Mouse (Mus musculus) right cerebral cortex, postnatal 14 days (tissue): ENCODE results near the gene Sirpa.

Experiments
- DNase-seq: peaks from one replicate; pipeline ENCODE4 v3.0.0; 2022

The Sirpa gene

GRCm38 (mm10) chr2:129584905-129585304 is 7.7 kb upstream of the Sirpa start:
- DNase-seq: no peak

DNA sequence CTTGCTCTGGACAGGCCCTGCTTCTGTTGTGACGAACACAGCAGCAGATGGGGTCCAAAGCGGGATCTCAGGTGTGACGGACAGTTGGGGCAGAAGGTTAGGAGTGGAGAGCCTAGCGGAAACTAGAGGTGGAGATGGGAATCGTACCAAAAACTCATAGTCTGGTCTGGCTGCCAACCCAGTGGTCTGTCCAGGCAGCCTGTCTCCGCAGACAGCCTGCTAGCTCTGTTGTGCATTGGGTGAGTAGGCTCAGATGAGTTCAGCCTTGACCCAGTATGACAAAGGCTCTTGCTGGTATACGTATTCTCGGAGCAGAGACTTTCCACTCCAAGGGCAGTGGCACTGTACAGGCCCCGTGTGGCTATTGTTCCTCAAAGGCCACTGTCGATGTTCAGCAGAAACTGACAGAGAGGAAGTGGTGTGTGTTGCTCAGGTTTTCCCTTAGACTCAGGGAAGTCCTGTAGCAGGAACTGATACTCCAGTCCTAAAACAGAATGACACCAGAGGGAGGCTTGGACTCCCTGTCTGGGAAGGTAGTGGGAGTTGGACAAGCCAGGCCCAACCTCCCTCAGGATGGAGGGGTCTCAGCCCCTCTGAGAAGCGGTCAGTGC is 6.6 kb upstream of the Sirpa start:
- DNase-seq: no peak

DNA sequence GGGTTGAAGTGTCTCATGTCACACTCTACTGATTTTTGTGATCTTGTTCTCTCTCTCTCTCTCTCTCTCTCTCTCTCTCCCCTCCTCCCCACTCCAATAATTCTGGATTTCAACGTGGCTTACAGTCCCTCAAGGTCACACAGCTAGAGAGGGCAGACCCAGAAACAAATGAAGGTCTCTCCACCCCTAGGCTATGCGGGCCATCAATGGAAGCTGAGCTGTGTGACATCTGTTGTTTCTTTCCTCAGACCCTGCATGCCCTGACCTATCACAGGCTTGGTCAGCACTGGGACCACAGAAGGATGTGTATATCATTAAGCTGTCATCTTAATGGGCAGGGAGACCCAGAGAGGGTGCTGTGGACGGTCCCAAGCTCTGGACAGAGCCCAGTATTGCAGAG is 5.4 kb upstream of the Sirpa start:
- no peak for DNase-seq

GRCm38 (mm10) chr2:129587825-129588251 is 4.8 kb upstream of the Sirpa start:
- no peak for DNase-seq

DNA sequence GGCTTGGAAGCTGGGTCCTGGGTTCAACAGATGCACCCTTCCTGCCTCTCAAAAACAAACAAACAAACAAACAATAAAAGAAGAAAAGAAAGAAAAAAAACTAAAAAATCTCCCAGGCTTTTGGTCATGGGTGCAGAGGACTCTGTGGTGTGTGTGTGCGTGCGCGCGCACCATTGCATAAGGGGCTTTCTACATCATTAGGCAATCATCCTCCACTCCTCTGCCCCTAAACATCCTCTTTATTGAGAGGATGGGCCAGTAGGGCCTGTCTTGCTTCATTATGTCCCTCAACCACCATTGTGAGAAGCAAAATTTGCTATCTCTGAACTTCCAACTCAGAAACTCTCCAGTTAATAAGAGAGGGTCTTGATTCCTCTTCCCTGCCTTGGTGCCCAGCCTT is 738 bp upstream of the Sirpa start:
- no peak for DNase-seq

DNA sequence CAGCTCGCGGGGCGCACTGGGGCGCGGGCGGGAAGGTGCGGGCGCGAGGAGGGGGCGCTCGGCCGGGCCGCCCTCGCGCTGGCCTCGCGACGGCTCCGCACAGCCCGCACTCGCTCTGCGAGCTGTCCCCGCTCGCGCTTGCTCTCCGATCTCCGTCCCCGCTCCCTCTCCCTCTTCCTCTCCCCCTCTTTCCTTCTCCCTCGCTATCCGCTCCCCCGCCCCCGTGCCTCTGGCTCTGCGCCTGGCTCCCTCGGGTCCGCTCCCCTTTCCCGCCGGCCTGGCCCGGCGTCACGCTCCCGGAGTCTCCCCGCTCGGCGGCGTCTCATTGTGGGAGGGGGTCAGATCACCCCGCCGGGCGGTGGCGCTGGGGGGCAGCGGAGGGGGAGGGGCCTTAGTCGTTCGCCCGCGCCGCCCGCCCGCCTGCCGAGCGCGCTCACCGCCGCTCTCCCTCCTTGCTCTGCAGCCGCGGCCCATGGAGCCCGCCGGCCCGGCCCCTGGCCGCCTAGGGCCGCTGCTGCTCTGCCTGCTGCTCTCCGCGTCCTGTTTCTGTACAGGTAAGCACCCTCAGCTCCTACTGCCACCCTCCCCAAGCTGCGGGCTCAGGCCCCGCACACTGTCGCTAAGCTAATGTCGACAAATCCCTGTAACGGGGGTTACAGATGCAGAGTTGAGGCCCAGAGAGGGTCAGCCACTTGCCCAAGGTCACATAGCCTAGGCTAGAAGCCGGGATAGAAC is 673 bp downstream of the Sirpa start:
- DNase-seq: peak; percentile 87

DNA sequence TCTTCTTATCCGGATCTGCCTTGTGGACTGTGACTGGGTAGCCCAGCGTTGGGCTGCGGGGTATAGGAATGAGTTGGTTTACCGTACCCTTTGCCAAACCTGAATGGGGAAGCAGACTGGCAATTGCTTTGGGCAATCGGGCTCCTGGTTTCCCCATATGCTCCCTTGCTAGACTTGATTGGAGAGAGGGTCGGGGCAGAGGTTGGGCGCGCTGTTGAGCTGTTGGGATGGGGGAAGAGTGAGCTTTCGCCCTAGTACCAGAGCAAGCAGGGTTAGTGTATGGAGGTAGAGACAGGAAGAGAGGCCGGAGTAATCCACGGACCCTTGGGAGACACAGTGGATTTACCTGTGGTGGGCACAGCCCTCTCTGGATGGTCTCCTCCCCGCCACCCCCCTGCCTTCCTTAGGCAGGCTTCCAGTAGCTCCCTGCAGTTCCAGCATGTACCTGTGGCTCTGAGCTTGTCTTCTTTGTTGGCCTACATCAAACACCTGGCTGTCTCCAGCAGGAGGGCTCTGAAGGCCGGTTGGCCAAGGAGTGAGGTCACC is 1.3 kb downstream of the Sirpa start:
- DNase-seq: no peak

DNA sequence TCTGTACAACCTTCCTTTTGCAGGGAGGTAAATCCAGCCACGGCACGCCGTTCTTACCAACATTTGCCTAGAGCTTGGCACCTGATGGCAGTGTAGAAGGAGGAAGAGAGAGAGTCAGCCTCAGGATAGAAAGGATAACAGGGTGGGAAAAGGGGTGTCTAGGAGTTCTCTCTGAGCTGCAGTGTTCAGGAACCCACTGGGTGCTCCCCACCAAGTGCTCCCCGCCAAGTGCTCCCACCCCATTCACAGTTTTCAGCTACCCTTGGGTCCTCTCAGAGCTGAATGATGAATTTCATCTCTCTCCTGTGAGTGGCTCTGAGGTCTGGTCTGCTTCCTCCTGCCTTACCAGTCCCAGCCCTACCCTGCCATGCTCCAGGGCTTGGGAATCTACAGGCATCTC is 1.9 kb downstream of the Sirpa start:
- no peak for DNase-seq

DNA sequence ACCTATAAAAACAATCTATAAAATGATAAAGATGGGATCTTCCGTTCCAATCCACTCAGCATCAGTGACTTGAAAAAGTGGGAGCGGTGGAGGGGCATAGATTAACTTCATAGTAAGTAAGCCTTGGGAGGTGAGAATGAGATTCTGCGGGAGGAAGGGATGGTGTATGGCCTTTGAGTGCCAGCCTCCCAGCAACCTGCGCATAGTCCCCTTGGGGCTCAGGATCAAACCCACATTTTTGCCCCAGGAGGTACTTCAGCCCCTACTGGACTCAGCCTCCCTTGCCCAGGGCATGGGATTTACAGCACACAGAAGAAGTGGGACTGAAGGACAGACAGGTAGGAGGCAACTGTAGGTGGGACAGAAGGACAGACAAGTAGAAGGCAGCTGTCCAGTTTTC is 2.6 kb downstream of the Sirpa start:
- DNase-seq: no peak

GRCm38 (mm10) chr2:129595661-129596209 is 3.1 kb downstream of the Sirpa start:
- DNase-seq: no peak

DNA sequence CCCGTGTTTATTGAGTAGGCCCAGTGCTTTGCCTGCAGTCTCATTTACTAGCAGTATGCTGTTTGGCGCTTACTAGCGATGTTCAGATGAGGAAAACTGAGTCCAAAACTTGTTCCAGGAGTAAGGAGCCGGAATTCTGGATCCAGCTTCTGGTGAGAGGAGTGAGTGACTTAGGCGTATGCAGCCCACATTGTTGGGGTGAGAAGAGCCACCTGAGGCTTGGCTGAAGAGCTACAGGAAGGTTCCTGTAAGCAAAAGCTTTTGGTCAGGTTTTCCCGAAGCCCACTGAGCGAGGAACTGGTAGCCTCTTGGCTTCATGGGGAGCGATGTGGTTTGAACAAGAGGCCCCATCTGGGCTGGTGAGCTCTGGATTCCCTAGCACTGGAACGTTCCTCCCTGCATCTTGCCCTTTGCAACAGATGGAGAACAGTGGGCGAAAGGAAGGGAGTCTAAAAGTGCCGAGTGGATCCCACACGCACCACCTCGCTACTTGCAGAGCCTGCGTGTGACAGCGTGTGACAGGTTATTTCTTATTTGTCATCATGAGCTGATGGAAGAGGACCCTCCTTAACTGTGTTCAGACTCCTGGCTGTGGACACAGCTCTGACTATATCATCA is 4.0 kb downstream of the Sirpa start:
- DNase-seq: no peak

DNA sequence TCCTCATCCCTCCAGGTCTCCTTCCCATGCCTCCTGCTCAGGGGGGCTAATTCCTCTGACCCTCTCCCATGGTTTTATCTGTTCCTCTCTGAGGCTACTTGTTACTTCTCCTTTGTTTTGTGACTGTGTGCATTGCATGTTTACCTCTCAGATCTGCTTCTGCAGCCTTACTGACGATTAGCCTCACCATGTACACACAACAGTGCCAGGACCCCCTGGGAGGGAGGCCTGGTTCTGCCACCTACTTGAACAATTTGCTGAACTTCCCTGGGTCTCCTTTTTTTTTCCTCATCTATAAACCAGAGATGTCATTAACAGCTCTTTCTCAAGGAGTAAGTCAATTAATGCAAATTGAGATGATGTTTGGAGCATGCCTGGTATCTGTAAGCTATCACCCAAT is 4.9 kb downstream of the Sirpa start:
- DNase-seq: no peak

DNA sequence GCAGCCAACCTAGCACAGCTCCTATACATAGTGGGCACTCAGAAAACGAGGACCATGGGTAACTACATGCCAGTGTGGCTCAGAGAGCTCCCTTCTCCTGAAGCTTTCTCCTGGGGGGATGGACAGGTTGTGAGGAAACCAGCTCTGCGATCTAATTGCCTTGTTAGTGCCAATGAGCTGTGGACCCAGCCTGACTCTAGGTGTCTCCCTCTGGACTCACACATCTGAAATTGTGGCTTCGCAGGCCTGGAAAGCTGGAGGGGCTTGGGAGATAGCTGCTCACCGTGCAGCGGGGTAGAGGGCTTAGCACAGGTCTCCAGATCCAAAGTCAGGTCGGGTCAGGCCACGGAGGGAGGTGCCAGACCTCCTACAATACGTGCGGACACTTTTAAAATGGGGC is 5.5 kb downstream of the Sirpa start:
- DNase-seq: no peak

GRCm38 (mm10) chr2:129599231-129600084 is 6.8 kb downstream of the Sirpa start:
- no peak for DNase-seq

DNA sequence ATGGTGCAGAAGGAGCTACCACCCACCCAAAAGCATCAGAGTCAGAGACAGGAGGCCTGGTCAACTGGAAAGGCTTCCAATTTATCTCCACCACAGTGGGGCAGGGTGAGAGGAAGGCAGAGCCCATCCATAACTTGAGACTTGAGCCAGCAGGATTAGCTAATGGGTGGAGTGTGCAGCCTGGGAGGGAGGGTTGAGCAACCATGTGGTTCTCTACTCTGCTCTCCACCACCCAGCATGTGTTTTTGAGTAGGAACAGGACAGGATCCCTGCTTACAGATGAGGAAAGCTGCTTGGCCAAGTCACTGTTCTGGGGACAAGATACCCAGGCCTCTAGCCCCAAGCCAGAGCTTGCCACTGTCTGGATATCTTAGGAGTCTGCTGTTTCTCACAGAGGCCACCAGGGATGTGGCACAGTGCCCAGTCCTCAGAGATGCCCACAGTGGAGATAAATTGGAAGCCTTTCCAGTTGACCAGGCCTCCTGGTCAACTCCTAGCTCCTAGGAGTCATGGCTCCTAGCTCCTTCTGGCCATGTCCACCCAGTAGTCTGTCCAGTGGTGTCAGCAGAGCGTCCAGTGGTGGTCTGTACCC is 8.5 kb downstream of the Sirpa start:
- peak; percentile 46 for DNase-seq

DNA sequence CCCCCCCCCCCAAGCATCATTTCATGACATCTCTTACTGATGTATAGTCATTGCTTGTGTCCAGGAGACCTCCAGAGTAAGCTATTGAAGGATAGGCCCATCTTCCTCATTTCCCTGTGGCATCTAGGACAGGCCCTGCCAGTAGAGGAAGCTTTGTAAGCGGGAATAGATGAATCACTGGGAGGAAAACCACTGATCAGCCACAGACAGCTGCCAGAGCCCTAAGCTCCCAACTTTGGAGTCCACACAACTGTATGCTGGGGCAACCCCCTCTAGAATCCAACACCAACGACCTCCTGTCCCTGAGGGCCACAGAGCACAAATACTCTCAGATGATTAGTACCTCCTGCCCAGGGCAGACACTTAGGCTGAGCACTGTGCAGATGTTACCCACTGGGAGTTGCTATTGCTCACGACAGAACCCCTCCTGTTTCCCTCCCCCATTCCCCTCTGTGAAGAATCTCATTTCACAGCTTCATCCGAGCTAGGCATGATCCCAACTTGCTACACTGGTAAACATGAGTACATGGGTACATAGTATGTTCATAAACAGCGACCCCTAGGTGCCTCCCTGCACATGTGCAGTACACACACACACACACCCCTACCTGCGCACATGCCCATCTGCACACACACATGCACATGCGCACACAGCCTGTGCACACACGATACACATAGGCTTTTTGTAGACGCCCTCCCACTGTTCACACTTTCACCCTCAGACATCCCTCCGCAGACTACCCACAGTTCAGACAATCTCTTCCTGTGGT is 9.4 kb downstream of the Sirpa start:
- no peak for DNase-seq

DNA sequence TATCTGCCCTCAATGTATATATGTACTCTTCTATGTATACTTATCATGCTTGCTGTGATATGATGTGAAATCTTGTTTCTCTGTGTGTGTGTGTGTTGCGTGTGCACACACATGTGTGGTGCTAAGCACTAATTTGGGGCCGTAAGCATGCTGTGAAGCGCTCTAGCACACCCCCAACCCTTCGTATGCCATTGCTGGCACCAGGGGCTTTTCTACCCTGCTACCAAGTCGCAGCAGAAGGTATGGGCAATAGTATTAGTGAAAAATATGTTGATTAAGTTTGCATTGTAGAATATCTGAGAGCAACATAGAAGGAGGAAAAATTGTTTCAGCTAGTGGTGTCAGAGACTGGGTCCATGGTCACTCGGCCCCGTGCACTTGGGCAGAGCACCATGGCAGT is 10.2 kb downstream of the Sirpa start:
- no peak for DNase-seq

GRCm38 (mm10) chr2:129603536-129603935 is 10.9 kb downstream of the Sirpa start:
- no peak for DNase-seq

DNA sequence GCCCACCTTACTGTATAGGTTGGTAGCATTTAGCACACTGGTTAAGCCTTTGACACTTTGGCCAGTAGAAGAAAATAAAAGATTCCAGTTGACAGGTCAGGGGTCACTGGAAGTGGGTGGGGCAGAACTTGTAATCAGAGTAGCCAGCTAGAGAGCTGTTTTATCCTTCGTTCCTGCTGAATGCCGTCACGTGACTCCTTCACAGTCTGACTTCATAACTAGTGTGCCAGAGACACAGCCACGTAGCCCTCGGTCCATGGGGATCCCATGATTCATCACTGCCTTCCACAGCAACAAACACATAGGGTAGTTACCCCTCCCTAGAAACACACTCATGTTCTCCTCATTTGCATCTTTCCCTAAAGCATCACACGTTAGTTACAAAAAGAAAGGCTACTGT is 11.4 kb downstream of the Sirpa start:
- DNase-seq: no peak

- DNase-seq: no peak
These were observed 13.2 kb downstream of the Sirpa start for GRCm38 (mm10) chr2:129605816-129606215.

DNA sequence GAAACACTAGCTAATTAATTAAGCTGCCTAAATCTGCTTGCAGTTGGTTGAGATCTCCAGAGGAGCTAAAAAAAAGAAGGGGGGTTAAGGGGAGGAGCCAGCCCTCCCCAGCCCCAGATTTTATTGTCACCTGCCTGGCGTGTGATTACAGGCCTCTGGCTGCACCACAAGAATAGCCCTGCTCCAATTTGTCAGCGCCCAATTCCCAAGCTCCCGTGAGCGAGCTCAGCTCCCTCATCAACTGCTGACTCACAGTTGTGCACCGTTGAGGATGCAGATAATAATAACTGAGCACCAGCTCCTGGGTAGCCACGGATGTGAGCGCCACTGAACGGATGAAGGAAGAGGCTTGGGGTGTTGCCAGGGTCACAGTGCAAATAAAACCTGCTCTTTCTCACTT is 13.6 kb downstream of the Sirpa start:
- DNase-seq: no peak

GRCm38 (mm10) chr2:129606899-129607298 is 14.3 kb downstream of the Sirpa start:
- no peak for DNase-seq
